Mouse (Mus musculus) heart, postnatal 0 days (tissue): ENCODE data around the gene Camta1. TPM values are rescaled to one million over a fixed set of nuclear protein-coding genes. Genes with fewer than 3 reads are reported as not detected.

Source experiments
- ATAC-seq: fragments of 200-750 bp; cut with Nextera tagmentation; 2 replicates; pipeline ENCODE4 v1.8.0; 2017; ENCODE audit warnings: low read depth, moderate number of reproducible peaks, moderate library complexity; ENCODE audit not compliant: insufficient read depth
- DNase-seq: peaks from one replicate; pipeline ENCODE4 v3.0.0-alpha.2; 2016; ENCODE audit warnings: low spot score
- H3K27ac ChIP-seq: fragments of 300-500 bp; sonication (generic); 2 replicates; pipeline ENCODE4 v1.5.1; 2014; ENCODE audit warnings: low read depth, mild to moderate bottlenecking
- H3K27me3 ChIP-seq: fragments of 300-500 bp; sonication (generic); 2 replicates; pipeline ENCODE4 v1.6.1; 2014; ENCODE audit warnings: low read length, mixed read lengths; ENCODE audit not compliant: control insufficient read depth, insufficient read depth
- H3K36me3 ChIP-seq: fragments of 300-500 bp; sonication (generic); replicated peaks from 2 replicates; pipeline ENCODE4 v1.6.1; 2014; ENCODE audit warnings: low read length, mixed read lengths; ENCODE audit not compliant: control insufficient read depth, insufficient read depth
- H3K4me1 ChIP-seq: fragments of 300-500 bp; sonication (generic); 2 replicates; pipeline ENCODE4 v1.6.1; 2014; ENCODE audit warnings: antibody characterized with exemption; ENCODE audit not compliant: control insufficient read depth, insufficient read depth
- H3K4me2 ChIP-seq: fragments of 300-500 bp; sonication (generic); 2 replicates; pipeline ENCODE4 v1.6.1; 2014; ENCODE audit warnings: low read depth, mild to moderate bottlenecking, low read length, moderate library complexity
- H3K4me3 ChIP-seq: fragments of 300-500 bp; sonication (generic); 2 replicates; pipeline ENCODE4 v1.5.1; 2014; ENCODE audit warnings: low read depth, low read length
- H3K9ac ChIP-seq: fragments of 300-500 bp; sonication (generic); replicated peaks from 2 replicates; pipeline ENCODE4 v1.6.1; 2014; ENCODE audit warnings: low read depth, low read length, mixed read lengths
- H3K9me3 ChIP-seq: fragments of 300-500 bp; sonication (generic); replicated peaks from 2 replicates; pipeline ENCODE4 v1.6.1; 2016; ENCODE audit warnings: low read length; ENCODE audit not compliant: control insufficient read depth
- CTCF ChIP-seq: IDR thresholded peaks from 2 replicates; pipeline ENCODE4 v1.5.1; 2016; ENCODE audit warnings: antibody characterized with exemption, control low read depth, low read depth
- EP300 ChIP-seq: IDR thresholded peaks from 2 replicates; pipeline ENCODE4 v1.6.1; 2016; ENCODE audit warnings: antibody characterized with exemption, low read depth
- WGBS: fragments of 180-500 bp; shearing (Covaris S2); extraction: QIAGEN DNeasy Blood & Tissue Kit; methylation state at CpG from one replicate; pipeline ENCODE4 v1.1.7; 2014; 5-methylcytosine and 5-hydroxymethylcytosine counted together
- polyA plus RNA-seq: library from polyadenylated mRNA; unstranded; fragments of >200 nt; fragmentation: Nextera tagmentation; extraction: Ambion mirVana; gene quantifications from 2 replicates; pipeline ENCODE4 v1.2.1, GENCODE M21; 2015
- total RNA-seq: library from RNA; depleted of rRNA; stranded (reverse); fragments of >200 nt; gene quantifications from 2 replicates; pipeline ENCODE4 v1.2.3, GENCODE M21; 2014; ENCODE audit warnings: low replicate concordance

Gene Camta1
- total and polyA plus RNA-seq, 2 experiments from 2014 or later: 72.7 to 240 TPM

- H3K4me1 ChIP-seq: no peaks in the 10 kb centered on the region
- TF ChIP-seq EP300: no peak
- TF ChIP-seq CTCF: no peak
- no peak overlapping the region for H3K4me2 ChIP-seq
- H3K4me3 ChIP-seq: no peak overlapping the region
- no peak overlapping the region for H3K9ac ChIP-seq
- no peaks in the 10 kb centered on the region for H3K27me3 ChIP-seq
- no peak overlapping the region for H3K27ac ChIP-seq
- no peaks in the 10 kb centered on the region for H3K36me3 ChIP-seq
- 61% methylated on average over 4 of the region's 4 CpGs for WGBS
- ATAC-seq (no peak), DNase-seq (no peak)
- H3K9me3 ChIP-seq: 0 out of 2 replicates have a peak, but pooled peaks cover 4% of the 10 kb centered on the region
These were observed 626.7 kb downstream of the Camta1 start for GRCm38 (mm10) chr4:151234981-151235380.

GRCm38 (mm10) chr4:151232028-151232427 is 629.6 kb downstream of the Camta1 start:
- no peak overlapping the region for H3K27ac ChIP-seq
- 48% methylated on average over 3 of the region's 3 CpGs for WGBS

GRCm38 (mm10) chr4:151229073-151229472 is 632.6 kb downstream of the Camta1 start:
- ATAC-seq: no peak
- no peak for DNase-seq
- Histone ChIP-seq H3K4me3 (no peak overlapping the region), H3K36me3 (no peaks in the 10 kb centered on the region), H3K9me3 (0 out of 2 replicates have a peak, but pooled peaks cover 4% of the 10 kb centered on the region), H3K9ac (no peak overlapping the region), H3K27me3 (no peaks in the 10 kb centered on the region), H3K27ac (no peak overlapping the region), H3K4me1 (no peaks in the 10 kb centered on the region), H3K4me2 (no peak overlapping the region)
- no peak for TF ChIP-seq CTCF
- no peak for TF ChIP-seq EP300
- WGBS: 60% methylated on average over 6 of the region's 6 CpGs

More at GRCm38 (mm10) chr4:151232028-151232427, 629.6 kb downstream of the Camta1 start:
- Histone ChIP-seq H3K4me2 (no peak overlapping the region), H3K4me3 (no peak overlapping the region), H3K36me3 (no peaks in the 10 kb centered on the region), H3K9ac (no peak overlapping the region), H3K4me1 (no peaks in the 10 kb centered on the region), H3K9me3 (0 out of 2 replicates have a peak, but pooled peaks cover 4% of the 10 kb centered on the region), H3K27me3 (no peaks in the 10 kb centered on the region)
- TF ChIP-seq CTCF (no peak), EP300 (no peak)
- DNase-seq (no peak), ATAC-seq (no peak)

DNA sequence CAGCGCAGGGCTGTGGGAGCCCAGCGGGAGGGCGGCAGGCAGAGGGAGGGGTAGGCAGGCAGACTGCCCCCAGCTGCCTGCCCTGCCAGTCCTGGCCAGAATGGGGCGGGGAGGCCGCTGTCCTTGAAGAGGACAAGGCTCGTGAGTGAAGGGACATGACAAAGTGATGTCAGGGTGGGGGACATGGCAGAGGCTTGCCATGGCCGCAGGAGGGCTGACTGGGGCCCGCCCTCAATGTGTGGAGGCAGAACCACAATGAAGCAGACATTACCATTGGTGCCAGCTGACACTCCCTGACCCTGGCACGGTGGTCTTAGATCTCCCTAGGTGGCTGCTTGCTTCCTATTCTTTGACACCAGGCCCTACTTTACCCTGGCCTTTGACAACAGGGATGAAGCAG is 635.2 kb downstream of the Camta1 start:
- Histone ChIP-seq H3K4me1 (no peaks in the 10 kb centered on the region), H3K9me3 (no peaks in the 10 kb centered on the region), H3K9ac (no peak overlapping the region), H3K4me2 (no peak overlapping the region), H3K27me3 (no peaks in the 10 kb centered on the region), H3K27ac (no peak overlapping the region), H3K36me3 (no peaks in the 10 kb centered on the region), H3K4me3 (no peak overlapping the region)
- WGBS: 42% methylated on average over 9 of the region's 9 CpGs
- TF ChIP-seq EP300: no peak
- DNase-seq: no peak
- no peak for ATAC-seq

DNA sequence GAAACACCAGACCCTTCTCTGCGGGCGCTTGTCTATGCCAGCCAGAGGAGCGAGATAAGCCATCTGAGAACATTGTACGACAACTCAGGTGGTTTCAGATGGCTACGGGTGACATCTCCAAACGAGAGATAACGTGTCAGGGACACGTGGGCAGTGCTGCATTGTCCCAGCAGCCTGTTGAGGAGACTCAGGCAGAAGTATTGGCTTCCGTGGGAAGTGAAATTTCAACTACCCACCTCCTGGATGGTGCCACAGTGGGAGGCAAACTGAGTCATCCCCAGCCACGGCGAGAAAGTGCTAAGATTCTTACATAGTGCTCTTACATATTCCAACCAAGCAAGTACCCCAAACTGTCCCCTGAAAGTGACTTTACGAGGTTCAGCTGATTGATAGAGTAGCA is 637.7 kb downstream of the Camta1 start:
- ATAC-seq: no peak
- Histone ChIP-seq H3K9ac (no peak overlapping the region), H3K4me1 (no peaks in the 10 kb centered on the region), H3K36me3 (no peaks in the 10 kb centered on the region), H3K27me3 (no peaks in the 10 kb centered on the region), H3K9me3 (no peaks in the 10 kb centered on the region), H3K4me2 (no peak overlapping the region), H3K27ac (no peak overlapping the region), H3K4me3 (no peak overlapping the region)
- 68% methylated on average over 12 of the region's 12 CpGs for WGBS
- no peak for TF ChIP-seq EP300
- TF ChIP-seq CTCF: no peak
- no peak for DNase-seq

- H3K9me3 ChIP-seq: no peaks in the 10 kb centered on the region
- no peak overlapping the region for H3K4me3 ChIP-seq
- DNase-seq (no peak), ATAC-seq (peak; percentile 19; the same call in 1 of the 2 replicates)
- H3K4me1 ChIP-seq: no peaks in the 10 kb centered on the region
- TF ChIP-seq CTCF: no peak
- no peak for TF ChIP-seq EP300
- no peak overlapping the region for H3K4me2 ChIP-seq
- H3K9ac ChIP-seq: no peak overlapping the region
- WGBS: 55% methylated on average over 13 of the region's 13 CpGs
- no peak overlapping the region for H3K27ac ChIP-seq
- H3K27me3 ChIP-seq: no peaks in the 10 kb centered on the region
- H3K36me3 ChIP-seq: no peaks in the 10 kb centered on the region
These were observed 638.2 kb downstream of the Camta1 start for GRCm38 (mm10) chr4:151223263-151223996.
